Mouse (Mus musculus): ENCODE data around the gene Scgb3a1. TPM values are rescaled to one million over a fixed set of nuclear protein-coding genes. Genes with fewer than 3 reads are reported as not detected.

The Scgb3a1 gene
- polyA plus RNA-seq (2012; fragmentation: generic; extraction: Trizol) = not detected

DNA sequence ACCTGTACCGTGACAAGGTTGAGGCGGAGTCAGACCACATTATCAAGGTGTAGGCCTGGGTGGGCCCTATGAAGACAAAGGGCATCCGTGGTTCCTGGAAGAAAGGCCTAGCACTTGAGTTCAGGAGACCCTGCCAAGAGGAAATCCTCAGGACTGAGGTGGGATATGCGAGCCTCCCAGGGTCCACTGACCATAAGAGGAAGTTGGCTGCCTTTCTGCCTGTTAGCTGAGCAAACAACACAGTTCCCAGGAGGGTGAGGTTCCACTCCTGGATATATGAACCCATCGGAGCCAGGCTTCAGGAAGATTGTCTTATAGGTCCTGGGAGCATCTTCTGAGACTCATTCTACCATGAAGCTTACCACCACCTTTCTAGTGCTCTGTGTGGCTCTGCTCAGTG is at the start of gene Scgb3a1:
Gene Scgb3a1, plus strand, starts transcription at position 301 of the 400 bp plus-strand sequence.
- Histone ChIP-seq H3K36me3 (ENCODE audit: control insufficient read depth, insufficient read depth) (no peaks in the 10 kb centered on the region), H3K79me2 (ENCODE audit: control insufficient read depth, insufficient read depth) (no peaks in the 10 kb centered on the region), H3K4me3 (no peak within 1 kb of the TSS), H3K27me3 (ENCODE audit: control insufficient read depth, insufficient read depth, insufficient read length) (no peaks in the 10 kb centered on the region), H3ac (ENCODE audit: control insufficient read depth, insufficient read length) (no peak within 1 kb of the TSS), H3K4me2 (ENCODE audit: low read depth) (no peak within 1 kb of the TSS)
- TF ChIP-seq POLR2AphosphoS2 (IDR thresholded peaks at IDR 0.05; ENCODE audit: insufficient read length, low read depth) (peak; percentile 24), TCF12 (IDR thresholded peaks at IDR 0.05; ENCODE audit: insufficient read depth, poor library complexity, severe bottlenecking) (no peak)

DNA sequence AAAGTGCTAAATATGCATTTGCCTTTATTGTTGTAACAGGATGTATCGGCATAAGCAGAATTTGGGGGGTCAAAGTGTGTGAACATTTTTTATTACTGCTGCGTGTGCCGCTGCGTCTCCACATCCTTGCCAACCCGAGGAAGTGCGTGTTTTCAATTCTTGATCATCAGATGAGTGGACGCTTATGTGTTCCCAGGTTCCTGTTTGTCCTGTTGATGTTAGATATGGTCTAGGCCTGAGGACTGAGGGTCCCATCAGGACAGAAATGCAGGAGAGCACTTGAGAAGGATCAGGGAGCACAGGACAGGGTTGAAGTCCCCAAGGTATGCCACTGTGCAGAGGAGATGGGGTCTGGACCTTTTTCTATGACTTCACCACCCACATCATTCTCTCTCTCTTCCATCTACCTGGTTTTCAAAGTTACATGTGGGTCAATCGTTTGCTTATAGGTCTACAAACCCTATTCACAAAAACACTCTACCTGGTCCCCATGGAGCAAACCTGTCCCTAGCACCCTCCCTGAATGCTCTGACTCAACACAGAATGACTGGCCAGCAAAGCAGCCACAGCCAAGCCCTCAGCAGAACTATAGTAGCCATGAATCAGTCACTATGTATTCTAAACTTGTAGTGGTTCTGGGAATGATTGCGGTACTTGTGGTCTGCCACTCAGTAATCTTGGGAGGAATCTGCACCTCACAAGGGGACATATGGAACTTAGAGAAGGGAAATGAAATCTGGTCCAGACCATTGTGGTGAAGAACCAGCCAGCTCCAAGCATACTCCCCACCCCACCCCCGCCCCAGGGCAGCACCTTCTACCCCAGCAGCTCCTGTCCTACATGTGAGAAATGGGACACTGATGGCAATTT is 47.3 kb upstream of the Scgb3a1 start:
- peaks cover 12% of the 10 kb centered on the region for H3K27me3 ChIP-seq (ENCODE audit: control insufficient read depth, insufficient read depth, insufficient read length)
- no peaks in the 10 kb centered on the region for H3K79me2 ChIP-seq (ENCODE audit: control insufficient read depth, insufficient read depth)
- no peak for TF ChIP-seq MYOD1 (IDR thresholded peaks at IDR 0.05; ENCODE audit: control insufficient read depth in 1 of 3, insufficient read length in 2 of 3, low read depth in 2 of 3)
- TF ChIP-seq TCF3 (IDR thresholded peaks at IDR 0.05; ENCODE audit: insufficient read length, low read depth) = no peak
- TF ChIP-seq E2F4 (IDR thresholded peaks at IDR 0.05; ENCODE audit: insufficient read depth) = no peak
- TF ChIP-seq POLR2A (IDR thresholded peaks at IDR 0.05; ENCODE audit: insufficient read length, low read depth) = no peak
- TF ChIP-seq POLR2AphosphoS2 (IDR thresholded peaks at IDR 0.05; ENCODE audit: insufficient read length, low read depth) = no peak
- no peak for TF ChIP-seq CEBPB (IDR thresholded peaks at IDR 0.05; ENCODE audit: insufficient read depth, poor library complexity, severe bottlenecking)
- TF ChIP-seq USF1 (IDR thresholded peaks at IDR 0.05; ENCODE audit: low read depth) = no peak
- TF ChIP-seq SRF (IDR thresholded peaks at IDR 0.05; ENCODE audit: control insufficient read depth, insufficient read length, low read depth) = no peak
- TF ChIP-seq MYOG (IDR thresholded peaks at IDR 0.05; ENCODE audit: control insufficient read depth in 1 of 3, insufficient read depth in 1 of 3, insufficient read length in 2 of 3, low read depth in 2 of 3) = no peak
- TF ChIP-seq REST (IDR thresholded peaks at IDR 0.05; ENCODE audit: insufficient read depth, insufficient read length) = no peak
- no peak for TF ChIP-seq MAX (IDR thresholded peaks at IDR 0.05; ENCODE audit: low read depth)
- no peak for TF ChIP-seq TCF12 (IDR thresholded peaks at IDR 0.05; ENCODE audit: insufficient read depth, poor library complexity, severe bottlenecking)
- H3ac ChIP-seq (ENCODE audit: control insufficient read depth, insufficient read length) = no peak overlapping the region
- no peak overlapping the region for H3K4me2 ChIP-seq (ENCODE audit: low read depth)
- no peaks in the 10 kb centered on the region for H3K36me3 ChIP-seq (ENCODE audit: control insufficient read depth, insufficient read depth)
- H3K4me3 ChIP-seq = no peak overlapping the region

DNA sequence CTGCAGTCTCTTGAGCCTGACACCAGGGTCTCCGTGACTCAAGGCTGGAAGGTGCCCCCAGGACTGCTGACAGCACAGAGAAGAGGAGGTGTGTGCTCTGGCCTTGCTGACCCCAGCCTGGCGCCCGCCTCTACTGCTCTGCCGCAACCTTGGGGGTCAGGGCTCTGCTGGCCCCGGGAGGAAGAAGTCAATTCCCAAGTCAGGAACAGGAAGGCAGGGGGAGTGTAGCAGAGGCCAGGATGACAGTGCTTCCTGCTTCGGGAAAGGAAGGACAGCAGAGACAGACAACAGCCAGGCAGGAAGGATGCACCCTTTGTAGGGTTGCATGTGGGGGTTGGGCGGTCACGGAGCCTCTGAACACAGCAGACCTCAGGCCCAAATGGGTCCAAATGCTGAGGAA is 44.9 kb upstream of the Scgb3a1 start:
- Histone ChIP-seq H3ac (ENCODE audit: control insufficient read depth, insufficient read length) (no peak overlapping the region), H3K79me2 (ENCODE audit: control insufficient read depth, insufficient read depth) (no peaks in the 10 kb centered on the region), H3K4me2 (ENCODE audit: low read depth) (no peak overlapping the region), H3K36me3 (ENCODE audit: control insufficient read depth, insufficient read depth) (no peaks in the 10 kb centered on the region), H3K27me3 (ENCODE audit: control insufficient read depth, insufficient read depth, insufficient read length) (peaks cover 9% of the 10 kb centered on the region), H3K4me3 (no peak overlapping the region)
- TF ChIP-seq MYOG (IDR thresholded peaks at IDR 0.05; ENCODE audit: control insufficient read depth in 1 of 3, insufficient read depth in 1 of 3, insufficient read length in 2 of 3, low read depth in 2 of 3) = no peak
- TF ChIP-seq CEBPB (IDR thresholded peaks at IDR 0.05; ENCODE audit: insufficient read depth, poor library complexity, severe bottlenecking) = no peak
- TF ChIP-seq MYOD1 (IDR thresholded peaks at IDR 0.05; ENCODE audit: control insufficient read depth in 1 of 3, insufficient read length in 2 of 3, low read depth in 2 of 3) = no peak
- no peak for TF ChIP-seq SRF (IDR thresholded peaks at IDR 0.05; ENCODE audit: control insufficient read depth, insufficient read length, low read depth)
- no peak for TF ChIP-seq REST (IDR thresholded peaks at IDR 0.05; ENCODE audit: insufficient read depth, insufficient read length)
- TF ChIP-seq POLR2A (IDR thresholded peaks at IDR 0.05; ENCODE audit: insufficient read length, low read depth) = no peak
- no peak for TF ChIP-seq TCF3 (IDR thresholded peaks at IDR 0.05; ENCODE audit: insufficient read length, low read depth)
- TF ChIP-seq USF1 (IDR thresholded peaks at IDR 0.05; ENCODE audit: low read depth) = no peak
- no peak for TF ChIP-seq MAX (IDR thresholded peaks at IDR 0.05; ENCODE audit: low read depth)
- no peak for TF ChIP-seq POLR2AphosphoS2 (IDR thresholded peaks at IDR 0.05; ENCODE audit: insufficient read length, low read depth)
- TF ChIP-seq E2F4 (IDR thresholded peaks at IDR 0.05; ENCODE audit: insufficient read depth) = no peak
- no peak for TF ChIP-seq TCF12 (IDR thresholded peaks at IDR 0.05; ENCODE audit: insufficient read depth, poor library complexity, severe bottlenecking)

DNA sequence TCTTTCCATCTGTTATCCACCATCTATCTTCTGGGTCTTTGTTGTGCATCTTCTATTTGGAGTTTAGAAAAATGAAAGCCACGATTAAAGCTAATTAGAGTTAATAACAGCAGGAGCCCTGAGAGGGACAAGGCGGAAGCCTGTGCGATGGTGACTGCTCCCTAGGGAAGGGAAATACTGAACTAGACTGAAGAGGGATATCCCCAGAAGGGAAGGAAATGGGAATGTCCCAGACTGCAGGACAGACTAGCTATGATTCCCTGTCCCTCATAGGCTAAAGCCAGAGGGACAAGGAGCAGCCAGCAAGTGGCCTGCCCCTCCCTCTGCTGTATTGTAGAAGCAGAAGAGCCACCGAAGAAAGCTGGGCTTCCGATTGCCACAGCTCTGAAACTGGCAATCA is 41.5 kb upstream of the Scgb3a1 start:
- TF ChIP-seq POLR2AphosphoS2 (IDR thresholded peaks at IDR 0.05; ENCODE audit: insufficient read length, low read depth) (no peak), MYOD1 (IDR thresholded peaks at IDR 0.05; ENCODE audit: control insufficient read depth in 1 of 3, insufficient read length in 2 of 3, low read depth in 2 of 3) (no peak), POLR2A (IDR thresholded peaks at IDR 0.05; ENCODE audit: insufficient read length, low read depth) (no peak), REST (IDR thresholded peaks at IDR 0.05; ENCODE audit: insufficient read depth, insufficient read length) (no peak), TCF3 (IDR thresholded peaks at IDR 0.05; ENCODE audit: insufficient read length, low read depth) (no peak), SRF (IDR thresholded peaks at IDR 0.05; ENCODE audit: control insufficient read depth, insufficient read length, low read depth) (no peak), TCF12 (IDR thresholded peaks at IDR 0.05; ENCODE audit: insufficient read depth, poor library complexity, severe bottlenecking) (no peak), E2F4 (IDR thresholded peaks at IDR 0.05; ENCODE audit: insufficient read depth) (no peak)
- Histone ChIP-seq H3K4me2 (ENCODE audit: low read depth) (no peak overlapping the region), H3K36me3 (ENCODE audit: control insufficient read depth, insufficient read depth) (no peaks in the 10 kb centered on the region), H3K4me3 (no peak overlapping the region), H3K79me2 (ENCODE audit: control insufficient read depth, insufficient read depth) (no peaks in the 10 kb centered on the region), H3K27me3 (ENCODE audit: control insufficient read depth, insufficient read depth, insufficient read length) (peaks cover 4% of the 10 kb centered on the region), H3ac (ENCODE audit: control insufficient read depth, insufficient read length) (no peak overlapping the region)

DNA sequence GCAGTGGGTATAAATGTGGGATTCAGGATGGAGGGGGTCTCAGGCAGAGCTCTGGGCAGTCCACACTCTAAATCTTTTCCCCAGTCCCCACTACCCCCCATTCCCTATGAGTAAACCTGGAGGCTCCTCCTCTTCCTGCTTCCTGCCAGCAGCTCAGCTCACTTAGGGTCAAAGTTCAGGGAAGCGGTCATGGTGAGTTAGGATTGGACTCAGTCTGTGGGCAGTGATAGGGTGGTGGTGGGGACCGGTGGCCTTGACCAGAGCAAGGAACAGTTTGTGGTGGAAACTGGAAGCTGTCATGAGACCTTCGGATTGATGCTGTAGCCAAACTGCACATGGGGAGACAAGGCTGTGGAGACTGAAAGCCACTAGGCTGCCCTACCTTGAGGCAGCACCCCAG is 39.3 kb upstream of the Scgb3a1 start:
- H3K79me2 ChIP-seq (ENCODE audit: control insufficient read depth, insufficient read depth) = no peaks in the 10 kb centered on the region
- no peak overlapping the region for H3K4me2 ChIP-seq (ENCODE audit: low read depth)
- H3K27me3 ChIP-seq (ENCODE audit: control insufficient read depth, insufficient read depth, insufficient read length) = no peaks in the 10 kb centered on the region
- H3ac ChIP-seq (ENCODE audit: control insufficient read depth, insufficient read length) = no peak overlapping the region
- no peak overlapping the region for H3K4me3 ChIP-seq
- H3K36me3 ChIP-seq (ENCODE audit: control insufficient read depth, insufficient read depth) = no peaks in the 10 kb centered on the region
- TF ChIP-seq MYOD1 (IDR thresholded peaks at IDR 0.05; ENCODE audit: control insufficient read depth in 1 of 3, insufficient read length in 2 of 3, low read depth in 2 of 3) (no peak), MAX (IDR thresholded peaks at IDR 0.05; ENCODE audit: low read depth) (no peak), POLR2AphosphoS2 (IDR thresholded peaks at IDR 0.05; ENCODE audit: insufficient read length, low read depth) (no peak), CEBPB (IDR thresholded peaks at IDR 0.05; ENCODE audit: insufficient read depth, poor library complexity, severe bottlenecking) (no peak), USF1 (IDR thresholded peaks at IDR 0.05; ENCODE audit: low read depth) (no peak), SRF (IDR thresholded peaks at IDR 0.05; ENCODE audit: control insufficient read depth, insufficient read length, low read depth) (no peak), POLR2A (IDR thresholded peaks at IDR 0.05; ENCODE audit: insufficient read length, low read depth) (no peak), E2F4 (IDR thresholded peaks at IDR 0.05; ENCODE audit: insufficient read depth) (no peak), TCF3 (IDR thresholded peaks at IDR 0.05; ENCODE audit: insufficient read length, low read depth) (no peak), MYOG (IDR thresholded peaks at IDR 0.05; ENCODE audit: control insufficient read depth in 1 of 3, insufficient read depth in 1 of 3, insufficient read length in 2 of 3, low read depth in 2 of 3) (no peak), TCF12 (IDR thresholded peaks at IDR 0.05; ENCODE audit: insufficient read depth, poor library complexity, severe bottlenecking) (no peak), REST (IDR thresholded peaks at IDR 0.05; ENCODE audit: insufficient read depth, insufficient read length) (no peak)
